Mouse (Mus musculus) ES-Bruce4 (cell line): ENCODE measurements around the gene Borcs6. TPM values are rescaled to one million over a fixed set of nuclear protein-coding genes. Genes with fewer than 3 reads are reported as not detected.
A peak's percentile ranks its signal among the peaks of the same experiment; 100 is the strongest.

Experiments used
- H3K27ac ChIP-seq: 2 replicates; pipeline ENCODE4 v1.5.1; 2012; ENCODE audit warnings: low read length, inconsistent platforms; ENCODE audit not compliant: insufficient read depth
- H3K27me3 ChIP-seq: 2 replicates; pipeline ENCODE4 v1.6.1; 2012; ENCODE audit warnings: mild to moderate bottlenecking, low read length, inconsistent platforms; ENCODE audit not compliant: control insufficient read depth, poor library complexity, insufficient read depth, severe bottlenecking
- H3K36me3 ChIP-seq: 2 replicates; pipeline ENCODE4 v1.6.1; 2012; ENCODE audit warnings: inconsistent platforms, mild to moderate bottlenecking, low read length, moderate library complexity; ENCODE audit not compliant: control insufficient read depth, poor library complexity, insufficient read depth, severe bottlenecking
- H3K4me1 ChIP-seq: one replicate; pipeline ENCODE4 v1.8.1; 2011; ENCODE audit warnings: low read length; ENCODE audit not compliant: control insufficient read depth, insufficient read depth
- H3K4me3 ChIP-seq: 2 replicates; pipeline ENCODE4 v1.5.1; 2011; ENCODE audit warnings: low read depth, mild to moderate bottlenecking, low read length
- H3K9ac ChIP-seq: 2 replicates; pipeline ENCODE4 v1.6.1; 2012; ENCODE audit warnings: low read depth, mild to moderate bottlenecking, inconsistent platforms; ENCODE audit not compliant: poor library complexity, severe bottlenecking
- H3K9me3 ChIP-seq: replicated peaks from 2 replicates; pipeline ENCODE4 v1.6.1; 2012; ENCODE audit warnings: mild to moderate bottlenecking, low read length, inconsistent platforms; ENCODE audit not compliant: control insufficient read depth, poor library complexity, insufficient read depth, severe bottlenecking
- CTCF ChIP-seq: IDR thresholded peaks from one replicate; pipeline ENCODE4 v1.8.1; 2011; ENCODE audit warnings: low read depth, low read length
- EP300 ChIP-seq: IDR thresholded peaks from 2 replicates; pipeline ENCODE4 v1.6.1; 2011; ENCODE audit warnings: low read depth, low read length; ENCODE audit not compliant: insufficient read depth
- POLR2A ChIP-seq: IDR thresholded peaks from one replicate; pipeline ENCODE4 v1.8.1; 2011; ENCODE audit warnings: low read length; ENCODE audit not compliant: insufficient read depth
- polyA plus RNA-seq: library from polyadenylated mRNA; stranded (reverse); fragments of >200 nt; gene quantifications from 2 replicates; pipeline ENCODE4 v1.2.4, GENCODE M21; 2011; ENCODE audit warnings: low read depth; ENCODE audit not compliant: missing spikeins, insufficient read depth, insufficient read length

Gene Borcs6
- polyA plus RNA-seq, 1 experiment = 4.0 TPM

DNA sequence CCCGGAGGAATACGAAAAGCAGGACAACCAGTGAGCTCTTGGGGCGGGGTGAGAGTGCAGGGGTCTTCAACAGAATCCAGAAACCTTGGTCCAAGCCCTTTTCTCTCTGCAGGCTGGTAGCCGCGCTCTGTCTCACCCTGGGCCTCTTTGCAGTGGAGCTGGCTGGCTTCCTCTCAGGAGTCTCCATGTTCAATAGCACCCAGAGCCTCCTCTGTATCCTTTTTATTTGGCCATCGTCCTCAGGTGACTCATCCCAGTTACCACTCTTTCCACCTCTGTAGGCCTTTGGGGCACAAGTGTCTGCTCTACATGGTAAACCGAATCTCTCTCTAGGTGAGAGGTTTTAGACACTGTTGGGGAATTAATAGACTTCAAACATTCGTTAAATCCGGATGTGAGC lies 11.7 kb downstream of the Borcs6 start:
- no peaks in the 10 kb centered on the region for H3K9me3 ChIP-seq
- H3K27me3 ChIP-seq = no peaks in the 10 kb centered on the region
- no peak overlapping the region for H3K27ac ChIP-seq
- no peaks in the 10 kb centered on the region for H3K36me3 ChIP-seq
- peaks cover 5% of the 10 kb centered on the region for H3K4me1 ChIP-seq
- no peak for TF ChIP-seq EP300
- TF ChIP-seq CTCF = no peak
- no peak for TF ChIP-seq POLR2A
- peak overlapping the region; percentile 67 for H3K9ac ChIP-seq
- H3K4me3 ChIP-seq = peak overlapping the region; percentile 93

DNA sequence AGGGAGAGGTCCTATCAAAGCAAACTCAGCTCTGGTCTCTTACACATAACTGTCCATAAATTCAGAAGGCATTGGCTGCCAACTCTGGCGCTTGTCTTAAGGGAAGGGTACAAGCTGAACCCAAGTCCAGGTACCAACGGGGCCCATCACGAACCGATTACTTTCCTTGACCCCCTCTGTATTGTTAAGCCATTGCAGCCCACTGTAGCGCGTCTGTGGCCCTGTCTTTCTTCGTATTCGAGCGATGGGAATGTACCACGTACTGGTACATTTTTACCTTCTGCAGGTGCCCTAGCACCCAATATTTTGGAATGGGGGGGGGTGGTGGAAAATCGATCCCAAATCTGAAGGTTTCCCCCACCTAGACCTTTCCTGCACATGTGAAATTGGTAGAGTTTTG lies 12.7 kb downstream of the Borcs6 start:
- no peak for TF ChIP-seq CTCF
- no peak for TF ChIP-seq POLR2A
- Histone ChIP-seq H3K9ac (peak overlapping the region; percentile 82), H3K27me3 (no peaks in the 10 kb centered on the region), H3K9me3 (no peaks in the 10 kb centered on the region), H3K36me3 (no peaks in the 10 kb centered on the region), H3K4me3 (no peak overlapping the region), H3K27ac (no peak overlapping the region), H3K4me1 (peaks cover 5% of the 10 kb centered on the region)

DNA sequence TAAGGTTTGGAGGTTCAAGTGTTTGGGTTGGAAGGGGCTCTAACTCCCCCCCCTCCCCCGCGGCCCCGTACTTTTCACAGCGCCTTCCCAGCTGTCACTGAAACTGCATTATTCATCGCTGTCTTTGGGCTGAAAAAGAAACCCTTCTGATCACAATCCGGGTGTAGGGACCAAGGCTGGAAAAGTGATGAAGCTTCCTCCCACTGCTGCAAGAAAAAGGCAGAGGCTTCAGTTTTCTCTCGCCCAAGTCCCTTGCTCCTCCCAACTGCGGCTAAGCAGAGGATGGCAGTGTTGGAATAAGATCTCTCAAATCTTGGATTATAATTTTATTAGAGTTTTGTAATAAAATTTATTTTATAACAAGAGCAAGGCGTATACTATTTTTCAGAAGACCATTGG lies 13.1 kb downstream of the Borcs6 start:
- Histone ChIP-seq H3K36me3 (no peaks in the 10 kb centered on the region), H3K4me3 (peak overlapping the region; percentile 54), H3K27ac (peak overlapping the region; percentile 60; the same call in 1 of the 2 replicates), H3K4me1 (peaks cover 5% of the 10 kb centered on the region), H3K27me3 (no peaks in the 10 kb centered on the region), H3K9me3 (no peaks in the 10 kb centered on the region), H3K9ac (peak overlapping the region; percentile 82)
- TF ChIP-seq CTCF (no peak), POLR2A (no peak), EP300 (no peak)

DNA sequence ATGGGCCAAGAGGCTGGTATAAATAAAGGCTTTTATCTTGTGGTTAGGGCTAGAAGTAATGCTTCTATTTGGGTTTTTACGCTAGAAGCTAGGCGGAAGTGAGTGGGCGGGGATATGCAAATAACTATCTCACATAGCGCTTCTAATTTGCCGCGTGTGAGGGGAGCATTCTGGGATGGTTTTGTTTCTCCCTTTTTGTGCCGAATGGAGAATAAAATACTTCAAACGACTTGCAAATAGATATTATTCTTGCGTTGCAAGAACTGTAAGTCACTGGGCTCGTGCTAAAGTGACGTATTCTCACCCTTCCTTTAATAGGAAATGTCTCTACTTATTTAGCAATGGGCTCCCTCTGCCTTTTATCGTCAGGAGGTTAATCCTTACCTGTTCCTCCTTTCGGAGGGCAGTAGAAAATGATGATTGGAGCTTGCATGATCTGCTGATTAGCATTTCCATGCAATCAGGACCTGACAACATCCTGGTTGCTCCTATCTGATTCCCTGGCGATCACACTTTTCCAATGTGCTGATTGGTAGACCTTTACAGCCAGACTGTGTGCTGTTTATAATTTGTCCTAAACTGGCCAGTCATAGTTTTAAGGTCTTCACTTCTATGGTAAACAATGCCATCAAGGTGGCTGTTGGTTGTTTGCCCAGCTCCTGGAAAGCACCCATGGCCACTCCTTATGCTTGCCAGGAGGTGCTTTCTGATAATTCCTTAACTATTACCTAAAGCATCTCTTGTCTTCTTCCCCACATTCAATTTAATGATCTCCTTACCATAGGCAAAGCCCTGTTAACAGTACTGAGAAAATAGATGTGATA lies 13.8 kb downstream of the Borcs6 start:
- Histone ChIP-seq H3K27ac (peak overlapping the region; percentile 86), H3K4me3 (no peak overlapping the region), H3K27me3 (no peaks in the 10 kb centered on the region), H3K4me1 (peaks cover 5% of the 10 kb centered on the region), H3K36me3 (no peaks in the 10 kb centered on the region), H3K9ac (peak overlapping the region; percentile 82), H3K9me3 (no peaks in the 10 kb centered on the region)
- peak; percentile 100 for TF ChIP-seq POLR2A
- no peak for TF ChIP-seq CTCF

DNA sequence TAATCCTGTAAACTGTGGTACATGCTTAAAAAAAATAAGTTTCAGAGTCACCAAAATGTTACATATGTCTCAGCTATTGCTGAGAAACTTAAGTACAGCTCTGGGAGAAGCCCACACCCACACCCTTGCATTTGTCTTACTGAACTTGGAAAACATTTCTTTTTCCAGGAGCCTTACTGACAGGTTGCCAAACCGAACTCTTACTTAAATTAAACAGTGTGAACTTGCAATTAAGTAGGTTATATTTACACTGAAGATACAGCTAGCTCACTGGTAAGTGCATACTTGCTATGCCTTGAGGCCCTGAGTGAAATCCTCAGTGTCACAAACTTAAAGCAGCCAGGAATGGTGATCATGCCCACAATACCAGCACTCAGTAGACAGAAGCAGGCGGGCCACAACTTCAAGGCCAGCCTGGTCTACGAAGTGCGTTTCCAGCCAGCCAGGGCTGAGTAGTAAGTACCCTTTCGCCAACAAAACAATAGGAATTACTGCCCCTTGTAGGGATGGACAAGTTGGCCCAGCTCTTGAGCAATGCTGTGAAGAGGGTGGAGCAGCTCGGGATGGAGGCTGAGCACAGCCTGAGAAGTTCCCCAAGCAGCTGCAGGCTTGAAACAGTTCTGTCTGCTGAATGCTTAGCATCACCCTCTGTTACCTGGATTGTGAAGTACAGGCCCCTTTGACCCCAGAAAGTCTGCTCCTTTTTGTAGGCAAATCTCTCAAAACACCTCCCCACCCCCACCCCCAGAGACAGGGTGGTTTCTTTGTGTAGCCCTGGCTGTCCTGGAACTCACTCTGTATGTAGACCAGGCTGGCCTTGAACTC lies 14.6 kb downstream of the Borcs6 start:
- Histone ChIP-seq H3K36me3 (no peaks in the 10 kb centered on the region), H3K4me3 (no peak overlapping the region), H3K9ac (0 out of 2 replicates have a peak overlapping the region, but pooled peaks have one; percentile 3), H3K9me3 (no peaks in the 10 kb centered on the region), H3K27ac (peak overlapping the region; percentile 48), H3K27me3 (no peaks in the 10 kb centered on the region), H3K4me1 (peaks cover 5% of the 10 kb centered on the region)
- TF ChIP-seq EP300 = no peak
- TF ChIP-seq POLR2A = no peak
- TF ChIP-seq CTCF = no peak

DNA sequence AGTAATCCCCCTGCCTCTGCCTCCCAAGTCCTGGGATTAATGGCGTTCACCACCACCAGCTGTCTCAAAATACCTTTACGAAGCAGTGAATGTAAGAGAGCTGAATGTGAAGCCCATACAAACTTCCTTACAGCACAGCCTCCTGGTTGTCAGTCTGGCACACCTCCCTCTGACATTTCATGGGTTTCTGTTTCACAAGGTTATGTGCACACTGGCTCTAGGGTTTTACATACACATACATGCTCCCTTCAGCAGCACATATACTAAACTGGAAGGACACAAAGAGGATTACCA lies 15.2 kb downstream of the Borcs6 start:
- H3K9ac ChIP-seq = 0 out of 2 replicates have a peak overlapping the region, but pooled peaks have one; percentile 3
- peaks cover 5% of the 10 kb centered on the region for H3K4me1 ChIP-seq
- H3K27ac ChIP-seq = peak overlapping the region; percentile 48
- no peaks in the 10 kb centered on the region for H3K36me3 ChIP-seq
- TF ChIP-seq EP300 = no peak
- TF ChIP-seq POLR2A = no peak
- no peak for TF ChIP-seq CTCF
- no peaks in the 10 kb centered on the region for H3K9me3 ChIP-seq
- no peak overlapping the region for H3K4me3 ChIP-seq
- no peaks in the 10 kb centered on the region for H3K27me3 ChIP-seq
